Mouse (Mus musculus): Measurements from ENCODE around the gene Susd2.
A peak's percentile ranks its signal among the peaks of the same experiment; 100 is the strongest.

Susd2 gene

GRCm38 (mm10) chr10:75654053-75654452 is 10.2 kb upstream of the Susd2 start:
- no peak for DNase-seq (ENCODE audit: low spot score in 2 of 2)

- no peak for DNase-seq (ENCODE audit: low spot score in 2 of 2)
Measured at GRCm38 (mm10) chr10:75651381-75652068, 7.7 kb upstream of the Susd2 start.

GRCm38 (mm10) chr10:75650306-75650902 is 6.6 kb upstream of the Susd2 start:
- no peak for DNase-seq (ENCODE audit: low spot score in 2 of 2)

GRCm38 (mm10) chr10:75649406-75649995 is 5.7 kb upstream of the Susd2 start:
- no peak for DNase-seq (ENCODE audit: low spot score in 2 of 2)

GRCm38 (mm10) chr10:75649001-75649400 is 5.2 kb upstream of the Susd2 start:
- DNase-seq (ENCODE audit: low spot score in 2 of 2), result no peak

GRCm38 (mm10) chr10:75648091-75648490 is 4.3 kb upstream of the Susd2 start:
- DNase-seq (ENCODE audit: low spot score in 2 of 2), result no peak

- DNase-seq (ENCODE audit: low spot score in 2 of 2), result peak; percentile 76 to 83
Measured at GRCm38 (mm10) chr10:75647362-75647761, 3.6 kb upstream of the Susd2 start.

GRCm38 (mm10) chr10:75646406-75646805 is 2.6 kb upstream of the Susd2 start:
- no peak for DNase-seq (ENCODE audit: low spot score in 2 of 2)

- DNase-seq (ENCODE audit: low spot score in 2 of 2), result no peak
Measured at GRCm38 (mm10) chr10:75645616-75646015, 1.8 kb upstream of the Susd2 start.

GRCm38 (mm10) chr10:75642891-75643290 is 917 bp downstream of the Susd2 start:
- DNase-seq (ENCODE audit: low spot score in 2 of 2), result no peak

- no peak for DNase-seq (ENCODE audit: low spot score in 2 of 2)
Measured at GRCm38 (mm10) chr10:75642436-75642835, 1.4 kb downstream of the Susd2 start.

- DNase-seq (ENCODE audit: low spot score in 2 of 2), result no peak
Measured at GRCm38 (mm10) chr10:75641721-75642222, 2.0 kb downstream of the Susd2 start.

GRCm38 (mm10) chr10:75637711-75638110 is 6.1 kb downstream of the Susd2 start:
- DNase-seq (ENCODE audit: low spot score in 2 of 2), result no peak

GRCm38 (mm10) chr10:75636084-75636786 is 7.6 kb downstream of the Susd2 start:
- DNase-seq (ENCODE audit: low spot score in 2 of 2), result peak in 1 of 2 experiments; percentile 13

GRCm38 (mm10) chr10:75635693-75636055 is 8.1 kb downstream of the Susd2 start:
- DNase-seq (ENCODE audit: low spot score in 2 of 2), result peak; percentile 77 to 86

- peak in 1 of 2 experiments; percentile 23 for DNase-seq (ENCODE audit: low spot score in 2 of 2)
Measured at GRCm38 (mm10) chr10:75635019-75635692, 8.7 kb downstream of the Susd2 start.

GRCm38 (mm10) chr10:75634610-75635009 is 9.2 kb downstream of the Susd2 start:
- no peak for DNase-seq (ENCODE audit: low spot score in 2 of 2)

- DNase-seq (ENCODE audit: low spot score in 2 of 2), result peak in 1 of 2 experiments; percentile 21
Measured at GRCm38 (mm10) chr10:75633576-75634139, 10.2 kb downstream of the Susd2 start.

- peak in 1 of 2 experiments; percentile 30 for DNase-seq (ENCODE audit: low spot score in 2 of 2)
Measured at GRCm38 (mm10) chr10:75633048-75633447, 10.8 kb downstream of the Susd2 start.

- DNase-seq (ENCODE audit: low spot score in 2 of 2), result peak; percentile 46 to 58
Measured at GRCm38 (mm10) chr10:75632633-75633032, 11.2 kb downstream of the Susd2 start.

GRCm38 (mm10) chr10:75627490-75627889 is 16.3 kb downstream of the Susd2 start:
- DNase-seq (ENCODE audit: low spot score in 2 of 2), result no peak

Measured in right cerebral cortex, postnatal 10 days (tissue).